Mouse (Mus musculus): Measurements from ENCODE around the gene Unc13b. TPM values are rescaled to one million over a fixed set of nuclear protein-coding genes. Genes with fewer than 3 reads are reported as not detected.
"Not testable (repeated sequence)": the region's sequence is repeated elsewhere in the genome, so short reads cannot be mapped to it uniquely, and the experiment has no call there.

Unc13b gene
- polyA plus RNA-seq, 1 experiment, result 0.01 TPM

GRCm38 (mm10) chr4:43129750-43130149 lies 71.0 kb downstream of the Unc13b start:
- no peak for TF ChIP-seq GATA1 (IDR thresholded peaks at IDR 0.05; ENCODE audit: low read length)
- no peaks in the 10 kb centered on the region for H3K36me3 ChIP-seq (ENCODE audit: control insufficient read depth)
- H3K4me3 ChIP-seq (replicated peaks), result no peak overlapping the region
- no peaks in the 10 kb centered on the region for H3K27me3 ChIP-seq (ENCODE audit: control insufficient read depth)
- H3K4me1 ChIP-seq (ENCODE audit: control insufficient read depth), result no peaks in the 10 kb centered on the region
- no peaks in the 10 kb centered on the region for H3K9me3 ChIP-seq (ENCODE audit: control insufficient read depth, low read length)

GRCm38 (mm10) chr4:43142610-43143009 lies 83.9 kb downstream of the Unc13b start:
- Histone ChIP-seq H3K36me3 (ENCODE audit: control insufficient read depth) (no peaks in the 10 kb centered on the region), H3K27me3 (ENCODE audit: control insufficient read depth) (no peaks in the 10 kb centered on the region), H3K9me3 (ENCODE audit: control insufficient read depth, low read length) (no peaks in the 10 kb centered on the region), H3K4me1 (ENCODE audit: control insufficient read depth) (no peaks in the 10 kb centered on the region), H3K4me3 (replicated peaks) (no peak overlapping the region)
- no peak for TF ChIP-seq TAL1 (IDR thresholded peaks at IDR 0.05; ENCODE audit: low read length)
- TF ChIP-seq GATA1 (IDR thresholded peaks at IDR 0.05; ENCODE audit: low read length), result no peak

- not testable (repeated sequence) for H3K4me1 ChIP-seq (ENCODE audit: control insufficient read depth); H3K36me3 ChIP-seq (ENCODE audit: control insufficient read depth); H3K9me3 ChIP-seq (ENCODE audit: control insufficient read depth, low read length)
These were observed 93.7 kb downstream of the Unc13b start for GRCm38 (mm10) chr4:43152413-43152812.

GRCm38 (mm10) chr4:43160045-43160444 lies 101.3 kb downstream of the Unc13b start:
- TF ChIP-seq TAL1 (IDR thresholded peaks at IDR 0.05; ENCODE audit: low read length), result no peak
- no peak for TF ChIP-seq GATA1 (IDR thresholded peaks at IDR 0.05; ENCODE audit: low read length)
- H3K9me3 ChIP-seq (ENCODE audit: control insufficient read depth, low read length), result no peaks in the 10 kb centered on the region
- H3K4me3 ChIP-seq (replicated peaks), result no peak overlapping the region
- H3K36me3 ChIP-seq (ENCODE audit: control insufficient read depth), result no peaks in the 10 kb centered on the region
- no peaks in the 10 kb centered on the region for H3K27me3 ChIP-seq (ENCODE audit: control insufficient read depth)
- no peaks in the 10 kb centered on the region for H3K4me1 ChIP-seq (ENCODE audit: control insufficient read depth)

More at GRCm38 (mm10) chr4:43152413-43152812, 93.7 kb downstream of the Unc13b start:
- H3K27me3 ChIP-seq (ENCODE audit: control insufficient read depth); H3K4me3 ChIP-seq (replicated peaks): not testable (repeated sequence)

DNA sequence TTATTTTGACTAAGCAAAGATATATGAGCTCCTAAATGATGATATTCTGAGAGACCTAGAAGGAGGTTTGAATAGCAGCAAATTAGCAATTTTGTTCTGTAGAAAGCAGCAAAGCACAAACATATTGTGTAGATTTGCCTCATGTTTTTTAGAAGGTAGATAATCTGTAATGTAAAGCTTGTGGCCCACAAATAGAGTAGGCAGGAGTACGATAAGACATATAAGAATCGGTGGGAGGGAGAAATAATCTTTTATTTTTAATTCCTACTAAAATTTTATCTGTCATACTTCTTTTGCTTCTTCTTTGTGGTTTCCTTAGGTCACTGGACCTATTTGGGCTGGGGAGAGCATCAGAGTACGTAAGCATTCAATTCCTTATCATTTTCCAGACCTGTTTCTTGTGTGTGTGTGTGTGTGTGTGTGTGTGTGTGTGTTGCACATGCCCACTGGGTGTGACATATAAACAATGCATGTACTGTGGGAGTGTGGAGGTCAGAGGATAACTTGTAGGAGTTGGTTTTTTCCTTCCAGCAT lies 102.4 kb downstream of the Unc13b start:
- no peaks in the 10 kb centered on the region for H3K9me3 ChIP-seq (ENCODE audit: control insufficient read depth, low read length)
- no peak for TF ChIP-seq GATA1 (IDR thresholded peaks at IDR 0.05; ENCODE audit: low read length)
- no peak for TF ChIP-seq TAL1 (IDR thresholded peaks at IDR 0.05; ENCODE audit: low read length)
- H3K27me3 ChIP-seq (ENCODE audit: control insufficient read depth), result no peaks in the 10 kb centered on the region
- H3K36me3 ChIP-seq (ENCODE audit: control insufficient read depth), result no peaks in the 10 kb centered on the region
- no peak overlapping the region for H3K4me3 ChIP-seq (replicated peaks)
- H3K4me1 ChIP-seq (ENCODE audit: control insufficient read depth), result no peaks in the 10 kb centered on the region

GRCm38 (mm10) chr4:43163205-43163604 lies 104.5 kb downstream of the Unc13b start:
- no peak overlapping the region for H3K4me3 ChIP-seq (replicated peaks)
- no peak for TF ChIP-seq GATA1 (IDR thresholded peaks at IDR 0.05; ENCODE audit: low read length)
- TF ChIP-seq TAL1 (IDR thresholded peaks at IDR 0.05; ENCODE audit: low read length), result no peak
- no peaks in the 10 kb centered on the region for H3K9me3 ChIP-seq (ENCODE audit: control insufficient read depth, low read length)

GRCm38 (mm10) chr4:43165403-43166005 lies 106.8 kb downstream of the Unc13b start:
- no peak for TF ChIP-seq GATA1 (IDR thresholded peaks at IDR 0.05; ENCODE audit: low read length)
- TF ChIP-seq TAL1 (IDR thresholded peaks at IDR 0.05; ENCODE audit: low read length), result no peak
- no peak overlapping the region for H3K4me3 ChIP-seq (replicated peaks)
- H3K36me3 ChIP-seq (ENCODE audit: control insufficient read depth), result no peaks in the 10 kb centered on the region

More at GRCm38 (mm10) chr4:43163205-43163604, 104.5 kb downstream of the Unc13b start:
- Histone ChIP-seq H3K4me1 (ENCODE audit: control insufficient read depth) (no peaks in the 10 kb centered on the region), H3K27me3 (ENCODE audit: control insufficient read depth) (no peaks in the 10 kb centered on the region), H3K36me3 (ENCODE audit: control insufficient read depth) (no peaks in the 10 kb centered on the region)

DNA sequence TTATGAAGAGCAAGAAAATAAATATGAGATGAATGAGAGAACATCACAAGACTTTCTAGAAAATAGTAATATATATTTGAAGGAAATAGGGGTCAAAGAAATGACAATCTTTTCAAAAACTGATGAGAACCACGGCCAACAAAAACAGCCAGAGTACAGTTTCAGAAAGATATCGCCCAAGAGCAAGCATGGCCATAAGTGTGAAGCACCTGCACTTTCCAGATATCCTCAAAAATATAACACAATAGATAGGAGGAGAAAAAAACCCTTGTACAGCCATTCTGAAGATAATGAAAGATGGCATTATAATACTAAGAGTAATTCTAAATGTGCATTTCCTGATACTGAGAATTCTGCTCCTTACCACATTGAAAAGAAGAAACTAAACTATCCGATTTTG lies 111.3 kb downstream of the Unc13b start:
- Histone ChIP-seq H3K9me3 (ENCODE audit: control insufficient read depth, low read length) (no peaks in the 10 kb centered on the region), H3K27me3 (ENCODE audit: control insufficient read depth) (no peaks in the 10 kb centered on the region), H3K4me1 (ENCODE audit: control insufficient read depth) (no peaks in the 10 kb centered on the region), H3K4me3 (replicated peaks) (no peak overlapping the region), H3K36me3 (ENCODE audit: control insufficient read depth) (no peaks in the 10 kb centered on the region)
- no peak for TF ChIP-seq TAL1 (IDR thresholded peaks at IDR 0.05; ENCODE audit: low read length)
- TF ChIP-seq GATA1 (IDR thresholded peaks at IDR 0.05; ENCODE audit: low read length), result no peak

More at GRCm38 (mm10) chr4:43165403-43166005, 106.8 kb downstream of the Unc13b start:
- H3K4me1 ChIP-seq (ENCODE audit: control insufficient read depth), result no peaks in the 10 kb centered on the region
- H3K27me3 ChIP-seq (ENCODE audit: control insufficient read depth), result no peaks in the 10 kb centered on the region
- H3K9me3 ChIP-seq (ENCODE audit: control insufficient read depth, low read length), result no peaks in the 10 kb centered on the region

GRCm38 (mm10) chr4:43177126-43177525 lies 118.4 kb downstream of the Unc13b start:
- TF ChIP-seq TAL1 (IDR thresholded peaks at IDR 0.05; ENCODE audit: low read length), result no peak
- no peak for TF ChIP-seq GATA1 (IDR thresholded peaks at IDR 0.05; ENCODE audit: low read length)
- H3K9me3 ChIP-seq (ENCODE audit: control insufficient read depth, low read length), result no peaks in the 10 kb centered on the region
- no peaks in the 10 kb centered on the region for H3K4me1 ChIP-seq (ENCODE audit: control insufficient read depth)
- H3K27me3 ChIP-seq (ENCODE audit: control insufficient read depth), result no peaks in the 10 kb centered on the region
- no peak overlapping the region for H3K4me3 ChIP-seq (replicated peaks)
- H3K36me3 ChIP-seq (ENCODE audit: control insufficient read depth), result no peaks in the 10 kb centered on the region
